Mouse (Mus musculus) adrenal gland, postnatal 4 days (tissue): Measurements from ENCODE around the gene Pdk2. TPM values are rescaled to one million over a fixed set of nuclear protein-coding genes. Genes with fewer than 3 reads are reported as not detected.
A peak's percentile ranks its signal among the peaks of the same experiment; 100 is the strongest.

Experiments used
- DNase-seq, 2 experiments: peaks; one replicate each; pipeline ENCODE4 v3.0.0; 2021 to 2022; ENCODE audit warnings: low spot score in 2 of 2, mixed read lengths in 2 of 2
- total RNA-seq, 2 experiments: library from RNA; stranded (reverse); gene quantifications; 2 replicates each; pipeline ENCODE4 v1.2.3; 2021

Gene Pdk2
- total RNA-seq, 2 experiments from 2014 or later: 59.8 to 69.3 TPM

GRCm38 (mm10) chr11:95004937-95005198 is 36.3 kb downstream of the Pdk2 start:
- DNase-seq: no peak

DNA sequence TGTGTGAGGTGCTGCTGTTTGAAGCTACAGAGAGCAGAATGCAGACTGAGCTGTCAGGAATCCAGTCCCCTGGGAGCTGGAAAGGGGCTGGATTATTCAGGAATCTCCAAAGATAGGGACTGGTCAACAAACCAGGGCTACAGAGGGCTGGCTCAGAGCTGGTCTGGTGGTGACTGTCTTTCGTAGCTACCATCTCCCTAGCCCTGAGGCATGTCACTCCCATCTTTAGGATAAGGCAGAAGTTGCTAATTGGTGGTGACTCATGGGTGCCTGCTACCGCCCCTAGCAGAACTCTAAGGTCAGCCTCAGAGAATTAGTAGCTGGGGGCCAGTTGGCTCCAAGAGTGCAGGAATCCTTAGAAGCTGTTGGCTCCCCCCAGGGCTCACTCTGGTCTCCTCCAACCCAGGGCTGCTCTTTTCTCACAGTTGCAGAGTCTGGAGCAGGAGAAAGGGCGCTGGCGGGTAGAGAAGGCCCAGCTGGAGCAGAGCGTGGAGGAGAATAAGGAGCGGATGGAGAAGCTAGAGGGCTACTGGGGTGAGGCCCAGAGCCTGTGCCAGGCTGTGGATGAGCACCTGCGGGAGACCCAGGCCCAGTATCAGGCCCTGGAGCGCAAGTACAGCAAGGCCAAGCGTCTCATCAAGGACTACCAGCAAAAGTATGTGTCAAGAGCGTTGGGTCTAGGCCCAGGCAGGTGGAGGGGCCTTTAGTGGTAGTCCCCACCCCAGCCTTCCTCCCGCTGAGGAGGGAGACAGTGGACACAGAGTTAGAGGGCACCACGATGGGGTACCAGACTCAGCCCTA is 36.8 kb downstream of the Pdk2 start:
- no peak for DNase-seq

DNA sequence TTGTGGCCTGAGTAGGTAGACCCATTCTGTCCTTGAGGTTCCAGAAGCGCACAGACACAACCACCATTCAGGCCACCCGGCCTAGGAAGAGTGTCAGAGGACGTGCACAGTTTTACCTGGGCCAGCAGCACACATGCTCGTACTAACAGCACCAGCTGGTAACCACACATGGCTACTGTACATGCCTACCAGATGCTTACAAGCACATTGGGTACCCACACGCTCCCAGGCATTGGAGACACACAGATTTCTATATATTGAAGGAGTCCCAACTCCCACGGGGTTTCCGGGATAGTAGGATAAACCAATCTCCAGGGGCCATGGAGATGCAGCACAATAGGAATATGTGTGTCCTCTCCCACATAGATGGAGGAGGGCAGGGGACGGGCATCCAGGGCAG is 38.4 kb downstream of the Pdk2 start:
- DNase-seq: no peak

- no peak for DNase-seq
These were observed 39.4 kb downstream of the Pdk2 start for GRCm38 (mm10) chr11:95001584-95002347.

DNA sequence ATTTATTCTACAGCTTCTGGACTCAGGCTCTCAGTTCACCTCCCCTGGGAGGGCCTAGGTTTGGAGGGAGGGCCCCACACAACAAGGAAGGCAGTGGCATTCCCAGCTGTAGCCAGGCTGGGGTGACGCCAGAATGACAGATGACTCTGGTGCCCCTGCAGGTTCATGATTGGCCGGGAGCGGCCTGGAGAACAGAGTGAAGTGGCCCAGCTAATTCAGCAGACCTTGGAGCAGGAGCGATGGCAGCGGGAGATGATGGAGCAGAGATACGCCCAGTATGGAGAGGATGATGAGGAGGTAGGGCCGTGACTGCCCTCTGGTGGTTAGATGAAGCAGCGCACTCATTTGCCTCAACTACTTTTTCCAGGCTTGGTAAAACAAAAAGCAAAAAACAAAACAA is 40.1 kb downstream of the Pdk2 start:
- DNase-seq: peak in 1 of 2 experiments; percentile 50

GRCm38 (mm10) chr11:95000548-95000947 is 40.6 kb downstream of the Pdk2 start:
- no peak for DNase-seq

DNA sequence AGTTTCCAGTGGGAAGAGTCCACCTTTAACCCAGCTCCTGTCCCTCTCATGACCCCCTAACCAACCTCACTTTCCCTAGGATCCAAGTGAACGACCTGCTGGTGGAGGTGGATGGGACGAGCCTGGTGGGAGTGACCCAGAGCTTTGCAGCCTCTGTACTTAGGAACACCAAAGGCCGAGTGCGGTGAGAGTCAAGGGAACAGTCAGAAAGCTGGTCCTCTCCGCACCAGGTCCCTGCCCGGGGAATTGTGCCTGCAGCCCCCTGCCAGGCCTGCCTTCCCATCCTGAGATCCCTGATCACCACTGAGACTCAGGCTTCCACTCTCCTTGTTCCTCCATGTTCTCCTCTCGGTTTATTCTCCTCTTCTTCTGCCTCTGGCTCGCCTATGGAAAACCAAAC is 41.0 kb downstream of the Pdk2 start:
- no peak for DNase-seq

- no peak for DNase-seq
These were observed 43.1 kb downstream of the Pdk2 start for GRCm38 (mm10) chr11:94998041-94998531.

DNA sequence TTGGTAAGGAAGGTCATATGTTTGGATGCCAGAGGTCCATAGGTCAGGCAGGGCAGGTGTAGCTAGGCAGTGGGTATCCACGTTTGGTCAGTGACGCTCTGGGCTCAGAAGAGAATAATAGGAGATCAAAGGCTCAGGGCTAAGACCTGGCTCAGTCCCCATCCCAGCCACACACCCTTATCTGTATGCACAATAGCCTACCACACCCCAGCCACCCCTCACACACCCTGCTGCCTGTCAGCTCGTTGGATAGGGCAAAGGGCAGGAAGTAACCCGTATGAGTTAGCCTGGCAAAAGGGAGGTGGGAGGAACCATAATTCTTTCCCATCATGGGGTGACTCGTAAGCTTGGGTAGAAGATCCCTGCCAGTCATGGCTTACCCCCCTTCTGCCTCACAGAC is 43.6 kb downstream of the Pdk2 start:
- no peak for DNase-seq

- no peak for DNase-seq
These were observed 44.2 kb downstream of the Pdk2 start for GRCm38 (mm10) chr11:94996984-94997383.

GRCm38 (mm10) chr11:94996101-94996500 is 45.1 kb downstream of the Pdk2 start:
- no peak for DNase-seq

- no peak for DNase-seq
These were observed 46.0 kb downstream of the Pdk2 start for GRCm38 (mm10) chr11:94994947-94995772.

DNA sequence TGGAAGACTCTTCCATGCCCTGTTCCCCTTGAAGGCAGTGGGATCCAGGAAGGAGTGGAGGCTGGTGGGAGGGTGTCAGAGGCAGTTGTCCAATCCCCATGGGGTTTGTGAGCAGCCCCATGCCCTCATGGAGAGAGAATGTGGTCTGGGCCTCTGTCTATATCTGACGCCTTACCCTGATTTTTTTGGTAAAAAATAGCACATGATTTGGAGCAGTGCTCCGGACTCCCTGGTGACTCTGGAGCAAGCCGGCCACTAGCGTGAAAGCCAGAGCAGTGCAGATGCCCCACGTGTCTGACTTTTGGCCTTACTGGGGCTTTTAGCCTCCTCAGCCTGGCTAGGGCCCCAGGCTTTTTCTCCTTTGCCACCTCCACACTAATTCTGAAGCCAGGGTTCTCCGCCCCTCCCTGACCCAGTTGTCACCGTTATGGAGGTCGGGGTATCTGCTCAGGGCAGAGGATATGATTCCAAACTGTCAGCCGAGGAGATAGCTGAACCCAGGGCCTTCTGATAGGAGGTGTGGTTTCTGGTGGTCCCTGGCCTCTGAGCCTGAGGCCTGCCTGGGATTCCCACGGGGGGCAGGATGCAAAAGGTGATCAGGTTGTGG is 46.8 kb downstream of the Pdk2 start:
- DNase-seq: no peak

DNA sequence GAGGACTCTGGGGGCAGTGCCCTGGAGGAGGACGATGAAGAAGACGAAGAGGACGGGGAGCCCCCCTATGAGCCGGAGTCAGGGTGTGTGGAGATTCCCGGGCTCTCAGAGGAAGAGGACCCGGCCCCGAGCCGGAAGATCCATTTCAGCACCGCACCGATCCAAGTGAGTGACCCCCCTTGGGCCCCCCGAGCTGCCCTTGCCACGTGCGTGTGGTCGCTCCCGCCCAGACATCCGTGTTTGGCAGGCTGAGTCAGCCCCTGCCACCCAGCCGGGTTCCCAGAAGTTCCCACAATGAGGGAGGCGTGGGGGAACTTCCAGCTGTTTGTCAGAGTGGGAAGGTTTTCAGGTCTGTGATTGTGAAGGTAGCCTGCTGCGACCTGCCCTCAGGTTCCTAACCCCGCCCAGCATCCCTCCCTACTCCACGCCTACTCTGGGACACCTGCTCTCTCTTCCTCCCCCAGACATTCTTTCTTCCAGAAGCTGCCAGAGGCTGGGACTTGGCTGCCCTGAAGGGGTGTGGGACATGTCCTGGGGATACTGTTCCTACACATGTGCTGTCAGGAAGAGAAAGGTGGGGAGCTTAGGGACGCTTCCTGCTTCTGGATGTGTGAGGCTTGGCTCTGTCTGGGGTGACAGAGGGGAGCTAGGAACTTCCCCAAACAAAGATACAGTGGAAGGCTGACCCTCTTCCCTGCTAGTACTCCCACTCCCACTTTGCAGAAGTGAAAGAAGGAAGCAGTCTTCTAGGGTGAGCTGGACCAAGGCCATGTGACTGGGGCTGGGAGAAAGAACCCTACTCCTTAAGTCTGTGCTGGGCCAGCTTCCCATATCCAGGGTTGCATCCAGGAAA is 48.2 kb downstream of the Pdk2 start:
- no peak for DNase-seq

DNA sequence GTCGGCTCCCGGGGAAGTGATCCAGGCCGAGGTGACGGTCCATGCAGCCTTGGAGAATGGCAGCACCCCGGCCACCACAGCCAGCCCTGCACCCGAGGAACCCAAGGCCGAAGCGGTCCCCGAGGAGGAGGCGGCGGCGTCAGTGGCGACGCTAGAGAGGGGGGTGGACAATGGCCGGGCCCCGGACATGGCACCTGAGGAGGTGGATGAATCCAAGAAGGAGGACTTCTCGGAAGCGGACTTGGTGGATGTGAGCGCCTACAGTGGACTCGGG is 48.7 kb downstream of the Pdk2 start:
- DNase-seq: no peak

DNA sequence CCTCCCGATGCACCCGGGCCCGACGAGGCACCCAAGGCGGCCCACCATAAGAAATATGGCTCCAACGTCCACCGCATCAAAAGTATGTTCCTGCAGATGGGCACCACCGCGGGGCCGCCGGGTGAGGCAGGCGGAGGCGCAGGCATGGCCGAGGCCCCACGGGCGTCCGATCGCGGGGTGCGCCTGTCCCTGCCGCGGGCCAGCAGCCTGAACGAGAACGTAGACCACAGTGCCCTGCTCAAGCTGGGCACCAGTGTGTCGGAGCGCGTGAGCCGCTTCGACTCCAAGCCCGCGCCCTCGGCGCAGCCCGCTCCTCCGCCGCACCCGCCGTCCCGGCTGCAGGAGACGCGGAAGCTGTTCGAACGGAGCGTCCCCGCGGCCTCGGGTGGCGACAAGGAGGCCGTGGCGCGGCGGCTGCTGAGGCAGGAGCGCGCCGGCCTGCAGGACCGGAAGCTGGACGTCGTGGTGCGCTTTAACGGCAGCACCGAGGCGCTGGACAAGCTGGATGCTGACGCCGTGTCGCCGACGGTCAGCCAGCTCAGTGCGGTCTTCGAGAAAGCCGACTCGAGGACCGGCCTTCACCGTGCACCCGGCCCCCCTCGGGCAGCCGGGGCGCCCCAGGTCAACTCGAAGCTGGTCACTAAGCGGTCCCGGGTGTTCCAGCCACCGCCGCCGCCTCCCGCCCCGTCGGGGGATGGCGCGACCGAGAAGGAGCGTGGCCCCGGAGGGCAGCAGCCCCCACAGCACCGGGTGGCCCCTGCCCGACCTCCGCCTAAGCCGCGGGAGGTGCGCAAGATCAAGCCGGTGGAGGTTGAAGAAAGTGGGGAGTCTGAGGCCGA is 49.3 kb downstream of the Pdk2 start:
- no peak for DNase-seq

DNA sequence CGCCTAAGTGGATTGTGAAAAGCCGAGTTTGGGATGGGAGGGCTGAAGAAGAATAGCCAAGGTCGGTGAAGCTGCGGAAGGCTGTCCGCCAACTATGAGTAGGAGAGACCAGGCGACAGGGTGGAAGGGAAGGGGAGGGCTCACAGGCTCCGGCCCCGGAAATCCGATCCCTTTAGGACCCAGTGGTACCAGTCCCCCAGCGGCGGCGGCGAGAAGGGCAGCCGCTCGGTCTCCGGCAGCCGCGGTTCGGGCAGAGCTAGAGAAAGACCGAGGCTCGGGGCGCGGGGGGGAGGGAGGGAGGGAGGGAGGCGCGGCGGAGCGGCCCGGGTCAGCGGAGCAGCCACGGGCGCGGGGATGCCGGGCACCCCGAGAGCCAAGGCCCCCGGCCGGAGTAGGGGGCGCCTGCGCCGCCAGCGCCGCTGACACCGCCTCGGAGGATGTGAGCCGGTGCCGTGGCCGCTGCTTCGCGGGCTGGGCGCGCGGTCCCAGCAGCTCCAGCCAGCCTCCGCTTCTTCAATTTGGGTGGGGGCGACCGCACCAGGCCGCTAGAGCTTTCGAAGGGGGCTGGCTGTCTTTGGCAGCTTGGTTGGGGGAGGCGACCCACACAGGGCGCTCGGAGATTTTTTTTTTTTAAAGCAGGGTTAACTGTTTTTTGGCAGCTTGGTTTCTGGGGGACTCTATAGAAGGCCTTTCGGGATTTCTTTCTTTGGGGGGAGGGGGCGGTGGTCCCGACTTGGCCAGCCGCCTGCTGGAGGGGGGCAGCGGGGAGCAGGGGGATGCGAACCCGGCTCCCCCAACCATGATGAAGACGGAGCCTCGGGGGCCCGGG is 50.2 kb downstream of the Pdk2 start, which contains the start of gene Ppp1r9b:
Ppp1r9b (plus strand) TSS at position 287 of the 829 bp plus-strand sequence.
- DNase-seq: peak; percentile 81 to 89

- no peak for DNase-seq
These were observed 50.9 kb downstream of the Pdk2 start for GRCm38 (mm10) chr11:94990102-94990748.
